Mouse (Mus musculus): ENCODE measurements around the gene Vmn1r167. TPM values are rescaled to one million over a fixed set of nuclear protein-coding genes. Genes with fewer than 3 reads are reported as not detected.

Vmn1r167 gene
- total and polyA plus RNA-seq, 3 experiments, result not detected

Other genes with a start within 250 kb of the Vmn1r167 start
- not detected in 2 replicates for gene Gm6902, start 228.3 kb downstream of the Vmn1r167 start, total RNA-seq (2012; rRNA removed)
- not detected in 2 replicates for gene Gm6902, start 228.3 kb downstream of the Vmn1r167 start, total RNA-seq (2014; rRNA removed)
- gene Gm6902, start 228.3 kb downstream of the Vmn1r167 start, polyA plus RNA-seq (2012; ENCODE audit: insufficient read length, low read depth), result not detected in 2 replicates
- gene Nlrp4e, start 206.0 kb downstream of the Vmn1r167 start, total RNA-seq (2012; rRNA removed), result not detected in 2 replicates
- not detected in 2 replicates for gene Nlrp4e, start 206.0 kb downstream of the Vmn1r167 start, total RNA-seq (2014; rRNA removed)
- gene Nlrp4e, start 206.0 kb downstream of the Vmn1r167 start, polyA plus RNA-seq (2012; ENCODE audit: insufficient read length, low read depth), result not detected in 2 replicates
- gene Nlrp5, start 121.3 kb downstream of the Vmn1r167 start, total RNA-seq (2012; rRNA removed), result not detected in 2 replicates
- not detected in 2 replicates for gene Nlrp5, start 121.3 kb downstream of the Vmn1r167 start, total RNA-seq (2014; rRNA removed)
- not detected in 2 replicates for gene Nlrp5, start 121.3 kb downstream of the Vmn1r167 start, polyA plus RNA-seq (2012; ENCODE audit: insufficient read length, low read depth)
- not detected in 2 replicates for gene Vmn1r168, start 32.5 kb upstream of the Vmn1r167 start, total RNA-seq (2012; rRNA removed)
- not detected in 2 replicates for gene Vmn1r168, start 32.5 kb upstream of the Vmn1r167 start, total RNA-seq (2014; rRNA removed)
- not detected in 2 replicates for gene Vmn1r168, start 32.5 kb upstream of the Vmn1r167 start, polyA plus RNA-seq (2012; ENCODE audit: insufficient read length, low read depth)
- not detected in 2 replicates for gene Vmn1r169, start 68.3 kb upstream of the Vmn1r167 start, total RNA-seq (2012; rRNA removed)
- gene Vmn1r169, start 68.3 kb upstream of the Vmn1r167 start, total RNA-seq (2014; rRNA removed), result not detected in 2 replicates
- gene Vmn1r169, start 68.3 kb upstream of the Vmn1r167 start, polyA plus RNA-seq (2012; ENCODE audit: insufficient read length, low read depth), result not detected in 2 replicates
- gene Vmn1r170, start 99.0 kb upstream of the Vmn1r167 start, total RNA-seq (2012; rRNA removed), result not detected in 2 replicates
- gene Vmn1r170, start 99.0 kb upstream of the Vmn1r167 start, total RNA-seq (2014; rRNA removed), result not detected in 2 replicates
- gene Vmn1r170, start 99.0 kb upstream of the Vmn1r167 start, polyA plus RNA-seq (2012; ENCODE audit: insufficient read length, low read depth), result not detected in 2 replicates
- not detected in 2 replicates for gene Vmn1r171, start 123.5 kb upstream of the Vmn1r167 start, total RNA-seq (2012; rRNA removed)
- not detected in 2 replicates for gene Vmn1r171, start 123.5 kb upstream of the Vmn1r167 start, total RNA-seq (2014; rRNA removed)
- gene Vmn1r171, start 123.5 kb upstream of the Vmn1r167 start, polyA plus RNA-seq (2012; ENCODE audit: insufficient read length, low read depth), result not detected in 2 replicates
- not detected in 2 replicates for gene Vmn1r172, start 151.1 kb upstream of the Vmn1r167 start, total RNA-seq (2012; rRNA removed)
- gene Vmn1r172, start 151.1 kb upstream of the Vmn1r167 start, total RNA-seq (2014; rRNA removed), result not detected in 2 replicates
- not detected in 2 replicates for gene Vmn1r172, start 151.1 kb upstream of the Vmn1r167 start, polyA plus RNA-seq (2012; ENCODE audit: insufficient read length, low read depth)
- not detected in 2 replicates for gene Vmn1r173, start 193.5 kb upstream of the Vmn1r167 start, total RNA-seq (2012; rRNA removed)
- not detected in 2 replicates for gene Vmn1r173, start 193.5 kb upstream of the Vmn1r167 start, total RNA-seq (2014; rRNA removed)
- not detected in 2 replicates for gene Vmn1r173, start 193.5 kb upstream of the Vmn1r167 start, polyA plus RNA-seq (2012; ENCODE audit: insufficient read length, low read depth)
- not detected in 2 replicates for gene Vmn1r174, start 245.1 kb upstream of the Vmn1r167 start, total RNA-seq (2012; rRNA removed)
- not detected in 2 replicates for gene Vmn1r174, start 245.1 kb upstream of the Vmn1r167 start, total RNA-seq (2014; rRNA removed)
- gene Vmn1r174, start 245.1 kb upstream of the Vmn1r167 start, polyA plus RNA-seq (2012; ENCODE audit: insufficient read length, low read depth), result not detected in 2 replicates

Measured in CH12.LX (cell line).